ENCODE assay signal across 19 mouse cellular contexts in the genomic region with DNA sequence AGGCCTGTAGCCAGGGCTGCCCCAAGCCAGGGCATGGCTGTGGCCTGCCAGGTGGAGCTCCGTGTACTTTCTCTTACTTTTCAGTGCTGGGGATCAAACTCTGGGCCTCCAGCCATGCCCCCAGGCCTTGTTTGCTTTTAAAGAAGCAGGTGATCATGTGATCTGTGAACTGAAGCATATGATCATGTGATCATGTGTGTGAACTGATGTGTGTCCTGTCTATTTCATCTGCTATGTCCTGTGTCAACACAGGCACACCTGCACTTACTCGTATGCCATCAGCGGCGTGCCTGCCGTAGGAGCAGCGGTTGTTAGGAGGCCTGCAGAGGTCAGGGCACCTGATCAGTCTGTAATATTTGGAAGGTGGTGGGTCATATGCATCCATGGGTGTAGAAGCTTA. TPM values are rescaled to one million over a fixed set of nuclear protein-coding genes. Genes with fewer than 3 reads are reported as not detected.
A peak's percentile ranks its signal among the peaks of the same experiment; 100 is the strongest.
DNase-seq lines count a peak whose midpoint lies in the region; ATAC-seq lines count a peak whose summit lies in the region.
"Had no signal": no experiment of that assay in that cellular context is flagged by ENCODE, and none has a peak within 500 bp of the region (broad histone marks: within the 10 kb centered on the region; RNA-seq: fewer than 3 reads in every experiment).

No protein-coding gene starts in this region.

- H3K4me2 ChIP-seq in heart, embryonic 11.5 days, result no peak overlapping the region
- H3K4me2 ChIP-seq in stomach, embryonic 16.5 days (ENCODE audit: low read depth, low read length), result no peak overlapping the region
- H3K4me2 ChIP-seq: liver, embryonic 15.5 days; midbrain, embryonic 11.5 days had no signal

- no peak for DNase-seq in heart, postnatal 36 days
- peak; percentile 38 for DNase-seq in kidney, adult 11 months
- DNase-seq in kidney, adult 18-20 months, result no peak
- DNase-seq in spleen, postnatal 36 days (ENCODE audit: low spot score in 2 of 2), result peak; percentile 40 to 46
- no peak for DNase-seq in spleen, postnatal 14 days (ENCODE audit: low spot score in 2 of 2)
- no peak for DNase-seq in embryo, embryonic 10.5 days (ENCODE audit: low spot score)
- DNase-seq: adrenal gland, adult 8-10 months; cerebellum, adult 8-10 months; kidney, postnatal 4 days; layer of hippocampus, postnatal 36 days; thymus, adult 2 months had no signal

- peaks cover 31% of the 10 kb centered on the region for H3K4me1 ChIP-seq in heart, embryonic 11.5 days (ENCODE audit: control insufficient read depth, insufficient read depth, low read length)
- H3K4me1 ChIP-seq in stomach, embryonic 16.5 days (ENCODE audit: control insufficient read depth, insufficient read depth, low read length), result peaks cover 17% of the 10 kb centered on the region
- H3K4me1 ChIP-seq: limb, embryonic 10.5 days had no signal

- 83% methylated on average over 6 of the region's 6 CpGs for WGBS in heart, embryonic 11.5 days (ENCODE audit: insufficient replicate concordance)
- WGBS in stomach, embryonic 16.5 days, result 61% methylated on average over 6 of the region's 6 CpGs

- no peaks in the 10 kb centered on the region for H3K27me3 ChIP-seq in heart, embryonic 11.5 days (ENCODE audit: control insufficient read depth, insufficient read depth, low read length)
- no peaks in the 10 kb centered on the region for H3K27me3 ChIP-seq in stomach, embryonic 16.5 days (ENCODE audit: control insufficient read depth, insufficient read depth, low read length)
- H3K27me3 ChIP-seq: liver, embryonic 15.5 days had no signal

- peak overlapping the region; percentile 74; the same call in 1 of the 2 replicates for H3K27ac ChIP-seq in heart, embryonic 11.5 days (ENCODE audit: low read depth, low read length)
- peak overlapping the region; percentile 23; the same call in 1 of the 2 replicates for H3K27ac ChIP-seq in stomach, embryonic 16.5 days (ENCODE audit: low read length)
- H3K27ac ChIP-seq: hindbrain, embryonic 10.5 days; limb, embryonic 10.5 days; liver, embryonic 15.5 days had no signal

- intact Hi-C loops in heart, postnatal 36 days (cut with DNase I), result no loop called here

- H3K4me3 ChIP-seq in heart, embryonic 11.5 days (ENCODE audit: low read depth, low read length), result no peak overlapping the region
- H3K4me3 ChIP-seq in stomach, embryonic 16.5 days (replicated peaks; ENCODE audit: low read length), result no peak overlapping the region
- H3K4me3 ChIP-seq: hindbrain, embryonic 10.5 days; limb, embryonic 10.5 days; liver, embryonic 15.5 days had no signal

- H3K9me3 ChIP-seq in heart, embryonic 11.5 days (replicated peaks; ENCODE audit: control insufficient read depth, low read length), result no peaks in the 10 kb centered on the region
- H3K9me3 ChIP-seq in stomach, embryonic 16.5 days (replicated peaks; ENCODE audit: control insufficient read depth, low read length), result no peaks in the 10 kb centered on the region
- H3K9me3 ChIP-seq: hindbrain, embryonic 10.5 days; limb, embryonic 10.5 days; liver, embryonic 15.5 days had no signal

- H3K36me3 ChIP-seq in heart, embryonic 11.5 days (ENCODE audit: control insufficient read depth, insufficient read depth, low read length), result peaks cover 9% of the 10 kb centered on the region
- H3K36me3 ChIP-seq in stomach, embryonic 16.5 days (ENCODE audit: control insufficient read depth, insufficient read depth, low read length), result peaks cover 4% of the 10 kb centered on the region; the same call in 1 of the 2 replicates

- H3K9ac ChIP-seq in heart, embryonic 11.5 days (ENCODE audit: low read depth, low read length), result no peak overlapping the region
- H3K9ac ChIP-seq in stomach, embryonic 16.5 days (ENCODE audit: low read length), result peak overlapping the region; percentile 43; the same call in 1 of the 2 replicates
- H3K9ac ChIP-seq: liver, embryonic 15.5 days had no signal

- ATAC-seq in heart, embryonic 11.5 days (replicated peaks; ENCODE audit: insufficient number of reproducible peaks, low FRiP score, low TSS enrichment), result no peak
- no peak for ATAC-seq in stomach, embryonic 16.5 days (ENCODE audit: insufficient read depth, low FRiP score)
- ATAC-seq: forebrain, embryonic 14.5 days had no signal

RNA-seq across cellular contexts. Expression of a gene that starts 11.9 kb away (rescaled TPM):
- polyA plus RNA-seq in heart, embryonic 11.5 days (2014; fragmentation: Nextera tagmentation; extraction: Ambion mirVana), result 38.0 and 42.9 TPM in 2 replicates
- 10 to 100 TPM; 65.2 to 73.4 TPM for total RNA-seq in heart, postnatal 36 days (2021)
- 78.0 and 82.4 TPM in 2 replicates for polyA plus RNA-seq in stomach, embryonic 16.5 days (2015; fragmentation: Nextera tagmentation; extraction: Ambion mirVana)

RNA-seq across cellular contexts. Expression of a gene that starts 28.0 kb away (rescaled TPM):
- not detected in 2 replicates for polyA plus RNA-seq in heart, embryonic 11.5 days (2014; fragmentation: Nextera tagmentation; extraction: Ambion mirVana)
- 10 to 100 TPM; 10.6 to 17.6 TPM for total RNA-seq in heart, postnatal 36 days (2021)
- polyA plus RNA-seq in stomach, embryonic 16.5 days (2015; fragmentation: Nextera tagmentation; extraction: Ambion mirVana), result 4.4 and 10.1 TPM in 2 replicates
- polyA plus RNA-seq: midbrain, embryonic 11.5 days; thymus, adult 2 months had no signal

RNA-seq across cellular contexts. Expression of a gene that starts 28.1 kb away (rescaled TPM):
- 165 and 212 TPM in 2 replicates for polyA plus RNA-seq in heart, embryonic 11.5 days (2014; fragmentation: Nextera tagmentation; extraction: Ambion mirVana)
- total RNA-seq in heart, postnatal 36 days (2021), result 10 to 100 TPM; 52.9 to 58.9 TPM
- polyA plus RNA-seq in stomach, embryonic 16.5 days (2015; fragmentation: Nextera tagmentation; extraction: Ambion mirVana), result 324 and 327 TPM in 2 replicates

RNA-seq across cellular contexts. Expression of a gene that starts 52.4 kb away (rescaled TPM):
- polyA plus RNA-seq in heart, embryonic 11.5 days (2014; fragmentation: Nextera tagmentation; extraction: Ambion mirVana), result not detected in 2 replicates
- total RNA-seq in heart, postnatal 36 days (2021), result not detected
- polyA plus RNA-seq in stomach, embryonic 16.5 days (2015; fragmentation: Nextera tagmentation; extraction: Ambion mirVana), result 0.96 and 1.5 TPM in 2 replicates
- total RNA-seq: gastrocnemius, adult 18-20 months; layer of hippocampus, postnatal 36 days had no signal
- polyA plus RNA-seq: liver, embryonic 15.5 days had no signal

RNA-seq across cellular contexts. Expression of a gene that starts 52.5 kb away (rescaled TPM):
- polyA plus RNA-seq in heart, embryonic 11.5 days (2014; fragmentation: Nextera tagmentation; extraction: Ambion mirVana), result 108 and 113 TPM in 2 replicates
- total RNA-seq in heart, postnatal 36 days (2021), result 100 to 1,000 TPM; 137 to 138 TPM
- 210 and 244 TPM in 2 replicates for polyA plus RNA-seq in stomach, embryonic 16.5 days (2015; fragmentation: Nextera tagmentation; extraction: Ambion mirVana)

Comparison
In these comparisons a context has a peak if more than half of its experiments do, and no peak if none do; other contexts are left out.
1. DNase-seq: peak in kidney, adult 11 months (single experiment) and spleen, postnatal 36 days (2 of 2); none in heart, postnatal 36 days (0 of 2), kidney, adult 18-20 months (single experiment), spleen, postnatal 14 days (0 of 2) and embryo, embryonic 10.5 days (single experiment).